Mouse (Mus musculus) liver, postnatal 0 days (tissue): ENCODE data around the gene Atp9a.

Experiments
- CTCF ChIP-seq: sonication (generic); IDR thresholded peaks from 2 replicates; pipeline ENCODE4 v1.5.1; 2016; ENCODE audit warnings: antibody characterized with exemption, low read depth
- EP300 ChIP-seq: IDR thresholded peaks from 2 replicates; pipeline ENCODE4 v1.6.1; 2016; ENCODE audit warnings: antibody characterized with exemption, low read depth, mild to moderate bottlenecking

DNA sequence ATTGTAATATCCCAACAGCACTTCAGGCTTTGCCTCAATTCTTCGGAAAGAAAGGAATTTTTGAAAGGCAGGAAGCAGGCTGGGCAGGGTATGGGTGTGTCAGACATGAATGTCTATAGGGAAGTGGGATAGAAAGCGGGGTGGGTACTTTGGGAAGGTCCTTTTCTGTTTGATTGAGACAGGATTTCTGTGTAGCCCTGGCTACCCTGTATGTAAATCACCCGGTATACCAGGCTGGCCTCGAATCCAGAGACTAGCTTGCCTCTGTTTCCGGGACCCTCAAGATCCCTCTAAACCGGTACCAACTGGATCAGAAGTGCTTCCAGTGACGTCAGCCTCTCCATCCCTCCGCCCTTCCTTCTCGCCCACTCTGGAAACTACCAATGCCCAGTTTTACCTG is 18.9 kb upstream of the Atp9a start:
- TF ChIP-seq CTCF (no peak), EP300 (no peak)
